Mouse (Mus musculus) heart, postnatal 10 days (tissue): Measurements from ENCODE around the gene Kif16b. TPM values are rescaled to one million over a fixed set of nuclear protein-coding genes. Genes with fewer than 3 reads are reported as not detected.

Source experiments
- DNase-seq, 2 experiments: peaks; one replicate each; pipeline ENCODE4 v3.0.0; 2021
- intact Hi-C: fragments of 180-260 bp; cut with DNase I; formaldehyde crosslinking; loops from one replicate; pipeline ENCODE4 v1.15.1; 2025
- total RNA-seq, 2 experiments: library from RNA; stranded (reverse); gene quantifications; 2 replicates each; pipeline ENCODE4 v1.2.3; 2021

The Kif16b gene
- total RNA-seq, 2 experiments from 2014 or later = 26.2 to 28.3 TPM

- DNase-seq = no peak
- intact Hi-C loops = no loop called here
These were observed 162.0 kb downstream of the Kif16b start for GRCm38 (mm10) chr2:142739338-142739737.

- no peak for DNase-seq
- intact Hi-C loops = no loop called here
These were observed 162.8 kb downstream of the Kif16b start for GRCm38 (mm10) chr2:142738488-142738887.

DNA sequence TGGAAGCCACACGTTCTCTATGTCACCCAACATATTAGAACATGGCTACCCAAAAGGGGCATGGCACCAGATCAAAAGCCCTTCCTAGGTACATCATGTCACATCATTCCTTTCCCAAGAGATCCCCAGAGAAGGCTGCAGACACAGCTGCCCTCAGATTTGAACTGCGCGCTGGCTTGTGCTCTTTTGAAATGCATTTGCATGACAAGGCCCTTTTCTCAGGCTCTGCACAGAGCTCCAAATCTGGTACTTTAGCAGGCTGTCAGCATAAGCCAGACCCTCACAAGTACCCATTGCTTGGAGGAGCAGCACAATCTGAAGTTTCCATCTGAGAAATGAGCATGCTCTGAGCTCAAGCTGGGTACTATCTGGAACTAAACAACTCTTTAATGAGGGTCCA is 165.6 kb downstream of the Kif16b start:
- intact Hi-C loops = no loop called here
- no peak for DNase-seq

- no peak for DNase-seq
- intact Hi-C loops = no loop called here
These were observed 167.3 kb downstream of the Kif16b start for GRCm38 (mm10) chr2:142734046-142734445.

DNA sequence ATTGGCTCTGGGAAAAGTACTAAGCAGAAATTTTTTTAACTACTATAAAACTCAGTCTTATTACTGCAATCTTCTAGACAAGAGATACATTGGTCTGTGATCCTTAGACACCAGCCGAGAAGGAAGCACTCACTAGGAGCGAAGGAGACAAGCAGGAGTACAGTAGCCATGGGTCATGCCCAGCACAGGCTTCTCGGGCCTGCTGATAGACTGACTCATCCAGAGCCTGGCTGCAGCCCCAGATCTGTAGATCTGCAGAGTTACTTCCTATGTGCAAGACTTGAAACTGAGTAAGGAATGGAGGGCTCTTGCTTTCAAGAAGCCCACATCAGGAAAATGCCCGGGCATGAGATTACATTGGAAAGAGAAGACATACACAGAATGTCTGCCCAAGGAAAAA is 169.0 kb downstream of the Kif16b start:
- intact Hi-C loops = no loop called here
- no peak for DNase-seq

DNA sequence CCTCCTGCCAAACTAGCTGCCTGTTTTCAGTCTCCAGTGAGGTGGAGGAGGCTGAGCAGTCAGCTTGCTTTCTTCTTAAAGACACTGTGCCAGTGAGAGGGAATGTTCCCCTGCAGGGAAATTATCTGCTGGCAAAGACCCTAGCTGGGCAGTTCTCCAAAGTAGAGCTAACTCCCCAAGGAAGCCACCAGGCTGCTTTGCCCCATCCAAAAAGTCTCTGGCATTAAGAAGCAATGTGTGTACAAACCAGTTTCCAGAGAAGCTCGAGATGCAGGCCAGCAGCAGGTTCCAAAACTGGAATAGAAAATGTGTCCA is 169.6 kb downstream of the Kif16b start:
- DNase-seq = peak; percentile 52 to 65
- intact Hi-C loops = no loop called here

GRCm38 (mm10) chr2:142731016-142731777 is 170.1 kb downstream of the Kif16b start:
- DNase-seq = no peak
- intact Hi-C loops = no loop called here

GRCm38 (mm10) chr2:142724215-142725001 is 176.9 kb downstream of the Kif16b start:
- DNase-seq = no peak
- intact Hi-C loops = no loop called here

GRCm38 (mm10) chr2:142720174-142720573 is 181.2 kb downstream of the Kif16b start:
- intact Hi-C loops = no loop called here
- DNase-seq = no peak

DNA sequence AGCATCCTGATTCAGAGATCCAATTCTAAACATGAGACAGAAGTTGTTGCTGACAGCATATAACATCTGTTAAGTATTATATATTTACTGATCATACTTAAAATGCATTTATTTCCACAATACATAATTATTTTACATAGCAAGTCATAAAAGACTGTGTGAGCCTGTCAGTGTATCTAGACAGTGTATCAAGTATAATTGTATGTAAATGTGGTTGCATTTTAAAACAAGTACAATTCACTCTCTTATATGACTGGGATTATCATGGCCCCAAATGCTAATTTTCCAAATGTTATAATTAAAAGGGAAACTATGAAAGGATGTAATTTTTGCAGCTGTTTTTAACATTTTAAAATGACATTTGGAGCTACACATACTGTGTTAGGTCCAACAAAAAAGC is 182.3 kb downstream of the Kif16b start:
- DNase-seq = no peak
- intact Hi-C loops = no loop called here

DNA sequence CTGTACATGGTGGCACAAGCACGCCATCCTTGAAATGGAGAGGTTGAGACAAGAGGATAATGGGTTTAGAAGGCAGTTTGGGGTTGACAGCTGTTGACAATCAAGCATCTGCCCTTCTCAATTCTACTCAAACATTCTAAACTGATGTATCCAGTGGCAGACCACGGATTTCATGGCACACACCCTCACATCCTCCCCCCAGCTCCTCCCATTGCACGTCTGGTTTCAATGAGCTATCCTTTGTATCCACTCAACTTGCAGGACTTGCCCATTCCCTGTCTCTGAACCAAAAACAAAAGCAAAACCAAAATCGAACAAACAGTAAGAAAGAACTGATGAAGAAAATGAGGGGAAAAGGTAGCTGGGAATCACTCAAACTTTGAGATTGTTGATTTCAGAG is 183.7 kb downstream of the Kif16b start:
- DNase-seq = no peak
- intact Hi-C loops = no loop called here

GRCm38 (mm10) chr2:142715912-142716260 is 185.4 kb downstream of the Kif16b start:
- intact Hi-C loops = no loop called here
- DNase-seq = no peak

DNA sequence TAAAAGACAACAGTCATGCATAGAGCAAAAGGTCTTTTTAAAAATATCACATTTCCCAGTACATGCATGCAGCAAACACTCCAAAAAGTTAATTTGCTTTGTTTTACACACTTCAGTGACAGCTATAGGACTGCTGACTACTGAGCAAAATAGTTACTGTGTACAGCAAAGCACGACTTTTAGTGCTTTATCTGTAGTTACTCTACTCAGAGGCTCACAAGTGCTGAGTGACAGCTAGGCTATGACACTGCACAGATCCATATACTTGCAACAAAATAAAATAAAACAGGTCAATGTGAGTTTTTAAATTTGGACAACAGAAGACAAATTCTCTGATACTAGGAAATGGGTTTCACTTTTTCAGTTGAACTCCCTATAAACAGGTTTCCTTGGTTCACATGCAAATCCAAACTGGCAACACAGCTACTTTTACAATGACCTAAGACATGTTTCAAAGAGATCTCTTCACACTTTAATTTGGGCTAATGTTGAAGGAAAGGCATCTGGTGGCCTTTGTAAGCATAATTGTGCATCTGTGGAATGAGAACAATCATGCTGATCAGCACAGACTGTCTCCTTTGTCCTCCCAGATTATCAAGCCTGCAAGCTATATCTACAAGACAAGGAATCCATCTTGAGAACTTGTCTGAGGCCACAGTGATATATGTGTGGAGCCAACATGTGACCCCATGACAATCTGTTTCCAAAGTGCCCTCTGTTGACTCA is 186.0 kb downstream of the Kif16b start:
- DNase-seq = no peak
- intact Hi-C loops = no loop called here

- intact Hi-C loops = no loop called here
- DNase-seq = no peak
These were observed 188.6 kb downstream of the Kif16b start for GRCm38 (mm10) chr2:142712727-142713126.

DNA sequence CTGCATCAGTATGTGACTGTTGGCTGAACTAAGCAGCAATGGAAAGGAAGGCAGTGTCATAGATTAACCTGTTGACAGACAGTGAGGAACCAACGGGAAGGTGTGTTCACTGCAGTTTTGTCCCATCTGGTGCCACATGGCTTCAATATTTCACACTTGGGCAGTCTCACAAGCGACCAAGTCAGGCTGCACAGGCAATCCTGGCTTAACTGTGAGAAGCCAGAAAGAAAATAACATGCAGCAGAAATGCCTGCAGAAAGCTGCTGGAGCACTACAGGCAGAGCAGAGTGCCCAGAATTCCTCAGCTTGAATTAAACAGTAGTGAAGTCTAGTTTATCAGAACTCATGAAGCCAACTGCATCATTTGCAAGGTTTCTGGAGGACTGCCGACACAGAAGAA is 192.0 kb downstream of the Kif16b start:
- intact Hi-C loops = no loop called here
- no peak for DNase-seq

- intact Hi-C loops = no loop called here
- peak; percentile 27 to 34 for DNase-seq
These were observed 200.6 kb downstream of the Kif16b start for GRCm38 (mm10) chr2:142700689-142701088.

DNA sequence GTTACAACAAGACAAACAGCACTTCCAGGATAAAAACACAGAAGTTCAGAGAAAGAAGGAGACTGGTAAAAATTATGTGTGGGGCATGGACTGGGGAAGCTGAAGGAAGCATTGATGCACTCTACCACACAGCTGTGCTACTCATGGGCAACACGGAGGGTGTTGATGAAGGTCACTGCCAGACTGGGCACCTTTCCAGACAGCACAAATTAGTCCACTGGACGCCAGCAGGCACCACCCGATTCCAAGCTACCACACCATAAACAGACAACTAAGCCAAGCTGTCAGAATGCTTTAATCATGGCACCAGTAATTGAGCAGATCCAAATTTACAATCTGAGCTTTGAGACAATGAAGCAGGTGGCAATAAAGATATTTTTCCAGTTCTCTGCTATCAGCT is 202.7 kb downstream of the Kif16b start:
- peak; percentile 77 to 78 for DNase-seq
- intact Hi-C loops = no loop called here

DNA sequence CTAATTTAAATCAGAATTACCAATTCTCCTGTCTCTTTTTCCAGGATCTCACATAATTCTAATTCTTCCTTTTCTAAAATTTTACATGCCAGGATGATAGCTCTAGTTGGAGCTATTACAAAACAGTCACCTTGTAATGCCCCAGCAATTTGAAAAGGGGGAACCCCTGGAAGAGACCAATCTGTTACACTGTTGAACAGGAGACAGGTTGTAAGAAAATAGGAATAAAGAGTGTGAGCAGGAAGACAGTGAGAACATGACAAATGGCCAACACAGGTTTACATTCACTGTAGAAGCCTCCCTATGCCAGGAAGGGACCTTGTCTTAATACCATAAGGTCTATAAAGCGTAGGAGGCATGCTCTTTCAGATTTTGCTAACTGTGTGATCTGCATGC is 206.4 kb downstream of the Kif16b start:
- intact Hi-C loops = no loop called here
- no peak for DNase-seq

DNA sequence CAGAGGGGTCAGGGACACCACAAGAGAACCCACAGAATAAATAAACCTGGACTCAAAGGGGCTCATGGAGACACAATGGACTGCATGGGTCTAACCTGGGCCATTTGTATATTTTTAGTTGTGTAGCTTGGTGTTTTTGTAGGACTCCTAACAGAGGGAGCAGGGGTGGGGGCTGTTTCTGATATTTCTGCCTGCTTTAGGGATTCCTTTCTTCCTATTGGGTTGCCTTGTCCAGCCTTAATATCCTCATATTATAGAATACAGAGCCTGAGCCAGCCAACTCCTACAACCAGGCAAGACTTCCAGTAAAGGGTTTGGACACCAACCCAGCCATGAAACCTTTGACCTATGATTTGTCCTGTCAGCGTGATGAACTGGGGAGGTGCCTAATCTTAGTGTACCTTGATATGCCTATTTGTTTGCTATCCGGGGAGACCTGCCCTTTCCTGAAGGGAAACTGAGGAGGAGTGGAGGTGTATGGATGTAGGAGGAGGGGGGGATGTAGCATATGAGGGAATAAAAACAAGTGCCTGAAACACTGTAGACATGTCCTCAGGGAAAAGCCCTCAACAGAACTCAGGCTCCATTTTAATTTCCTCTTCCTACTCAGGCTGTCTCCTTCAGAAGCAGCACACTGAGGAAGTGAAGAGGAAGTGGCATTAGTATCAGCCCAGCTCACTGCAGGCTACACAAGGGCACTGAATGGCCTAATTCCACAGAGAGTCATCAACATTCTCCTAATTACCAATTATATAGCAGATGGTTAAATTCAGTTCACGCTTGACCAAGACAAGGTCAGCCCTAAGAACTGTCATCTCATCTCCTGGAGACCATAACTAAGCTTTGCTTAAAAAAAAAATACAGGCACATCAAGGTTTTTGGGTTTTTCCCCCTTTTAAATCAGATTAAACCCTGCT is 207.1 kb downstream of the Kif16b start:
- intact Hi-C loops = no loop called here
- no peak for DNase-seq

DNA sequence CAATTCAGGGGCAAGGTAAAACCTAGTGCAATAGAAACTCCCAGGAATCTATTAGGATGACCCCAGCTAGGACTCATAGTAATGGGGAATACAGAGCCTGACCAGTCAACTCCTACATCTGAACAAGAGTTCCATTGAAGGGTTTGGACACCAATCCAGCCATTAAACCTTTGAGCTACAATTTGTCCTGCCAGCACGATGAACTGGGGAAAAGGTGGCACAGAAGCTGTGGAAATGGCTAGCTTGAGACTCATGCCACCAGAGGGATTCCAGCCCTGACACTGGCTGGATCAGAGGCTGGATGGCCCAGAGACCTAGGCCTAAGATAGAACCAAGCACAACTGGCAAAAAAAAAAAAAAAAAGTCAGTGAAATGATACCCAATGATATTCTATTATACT is 207.9 kb downstream of the Kif16b start:
- intact Hi-C loops = no loop called here
- DNase-seq = no peak

- no peak for DNase-seq
- intact Hi-C loops = no loop called here
These were observed 211.8 kb downstream of the Kif16b start for GRCm38 (mm10) chr2:142689496-142689895.
